Mouse (Mus musculus): ENCODE results near the gene Abcg4.

Gene Abcg4

DNA sequence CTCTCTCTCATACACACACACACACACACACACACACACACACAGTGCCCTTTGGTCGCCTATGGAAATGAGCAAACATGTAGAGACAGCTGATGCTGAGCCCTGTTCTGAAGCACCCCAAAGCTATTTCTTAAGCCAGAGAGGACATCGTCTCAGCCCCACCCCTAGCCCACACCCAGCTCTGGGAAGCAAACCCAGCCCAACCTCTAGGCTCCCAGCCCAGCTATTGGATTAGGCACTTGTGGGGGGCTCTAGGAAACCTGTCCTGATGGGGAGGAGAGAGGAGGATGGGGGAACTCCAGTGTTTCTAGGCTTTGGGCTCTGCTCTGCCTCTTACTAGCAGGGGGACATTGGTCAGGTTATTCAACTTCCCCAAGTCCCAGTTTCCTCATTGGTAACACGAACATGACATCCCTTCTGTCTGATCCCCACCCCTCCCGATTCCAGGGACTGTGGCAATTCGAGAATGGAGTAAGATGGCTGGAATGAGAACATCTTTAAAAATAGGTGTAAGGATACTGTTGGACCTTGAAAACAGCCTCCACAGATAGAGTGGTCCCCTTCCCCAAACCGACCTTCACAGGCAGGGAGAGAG lies 2.1 kb downstream of the Abcg4 start:
- no peak for DNase-seq (ENCODE audit: low read depth, low spot score)

GRCm38 (mm10) chr9:44283183-44283582 lies 5.2 kb downstream of the Abcg4 start:
- DNase-seq (ENCODE audit: low read depth, low spot score) = no peak

- DNase-seq (ENCODE audit: low read depth, low spot score) = no peak
These were observed 18.4 kb downstream of the Abcg4 start for GRCm38 (mm10) chr9:44269973-44270372.

DNA sequence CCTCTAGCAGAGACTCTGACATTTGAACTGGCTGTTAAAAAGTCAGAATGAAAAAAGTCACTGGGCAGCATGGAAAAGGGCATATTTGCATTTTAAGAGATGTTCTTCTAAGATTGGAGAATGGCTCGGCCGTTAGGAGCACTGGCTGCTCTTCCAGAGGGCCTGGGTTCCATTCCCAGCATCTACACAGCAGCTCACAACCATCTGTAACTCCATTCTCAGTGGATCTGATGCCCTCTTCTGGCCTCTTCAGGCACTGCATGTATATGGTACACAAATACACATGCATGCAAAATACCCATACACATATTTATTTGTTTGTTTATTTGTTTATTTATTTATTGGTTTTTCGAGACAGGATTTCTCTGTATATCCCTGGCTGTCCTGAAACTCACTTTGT lies 19.3 kb downstream of the Abcg4 start:
- no peak for DNase-seq (ENCODE audit: low read depth, low spot score)

- no peak for DNase-seq (ENCODE audit: low read depth, low spot score)
These were observed 20.0 kb downstream of the Abcg4 start, which contains the start of gene Nlrx1 for GRCm38 (mm10) chr9:44268432-44268831. Gene Nlrx1, minus strand, starts transcription at chr9:44268599.

DNA sequence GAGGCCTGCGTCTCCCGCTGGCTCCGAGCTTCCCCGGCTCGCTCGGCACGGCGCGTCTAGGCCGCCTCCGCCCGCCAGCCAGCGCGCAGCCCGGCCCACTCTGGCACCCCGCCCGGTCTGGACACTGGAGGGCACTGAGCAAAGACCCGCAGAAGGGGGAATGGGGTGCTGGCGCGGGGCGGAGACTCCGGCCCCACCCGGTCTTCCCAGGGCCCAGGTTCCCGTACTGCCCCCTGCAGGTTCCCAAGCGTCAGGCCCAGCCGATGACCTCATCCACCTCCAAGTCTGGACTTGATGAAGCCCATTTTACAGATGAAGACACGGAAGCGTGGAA lies 20.4 kb downstream of the Abcg4 start:
- DNase-seq (ENCODE audit: low read depth, low spot score) = no peak

GRCm38 (mm10) chr9:44267319-44268026 lies 20.9 kb downstream of the Abcg4 start:
- DNase-seq (ENCODE audit: low read depth, low spot score) = no peak

DNA sequence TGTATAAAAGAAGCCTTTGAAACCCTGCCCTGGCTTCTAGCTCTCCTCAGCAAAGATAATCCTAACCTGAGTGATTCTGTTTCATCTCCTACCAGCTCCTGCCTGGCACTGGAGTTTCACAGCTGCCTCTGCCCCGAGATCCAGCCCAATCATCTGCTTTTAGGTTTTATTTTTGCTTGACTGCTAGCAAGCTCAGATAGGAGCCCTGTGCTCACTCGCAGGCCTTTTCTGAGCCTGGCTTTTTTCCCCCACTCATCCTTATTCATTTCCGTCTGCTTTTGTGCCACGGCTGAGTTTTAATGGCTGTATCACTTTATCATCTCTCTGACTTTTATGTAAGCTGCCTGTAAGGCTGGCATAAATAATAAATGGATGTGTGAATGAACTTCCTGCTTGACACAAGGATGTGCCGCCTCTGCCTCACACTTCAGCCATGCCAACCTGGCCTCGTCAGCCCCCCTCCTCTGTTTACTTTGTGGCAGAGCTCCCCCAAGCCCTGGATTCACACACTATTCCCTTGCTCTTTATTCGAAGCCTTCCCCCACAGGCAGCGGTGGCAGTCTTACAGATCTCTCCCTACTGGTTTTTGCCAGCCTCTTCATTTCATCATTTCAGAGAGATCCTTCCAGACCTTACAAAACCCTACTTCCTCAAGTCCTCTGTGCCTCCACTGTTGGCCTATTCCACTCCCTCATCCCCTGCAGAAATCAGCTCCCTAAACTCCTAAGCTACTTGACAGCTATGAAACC lies 21.8 kb downstream of the Abcg4 start:
- DNase-seq (ENCODE audit: low read depth, low spot score) = no peak

DNA sequence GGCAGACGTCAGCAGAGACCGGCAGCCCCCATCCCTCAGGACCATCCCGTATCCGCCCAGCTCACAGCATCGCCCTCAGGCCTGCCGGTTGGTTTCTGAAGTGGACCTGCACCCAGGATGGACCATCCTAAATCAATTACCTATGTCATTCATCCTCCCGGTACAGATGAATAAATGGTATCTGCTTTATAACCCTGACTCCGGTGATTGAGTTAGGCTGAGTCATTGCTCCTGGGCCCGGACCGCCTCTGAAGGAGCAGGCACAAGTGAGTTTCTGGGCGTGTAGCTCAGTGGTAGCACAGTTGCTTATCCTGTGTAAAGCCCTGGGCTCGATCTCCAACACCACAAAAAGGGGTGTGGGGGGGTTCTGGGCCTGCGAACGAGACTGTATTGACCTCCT lies 27.0 kb downstream of the Abcg4 start:
- DNase-seq (ENCODE audit: low read depth, low spot score) = no peak

DNA sequence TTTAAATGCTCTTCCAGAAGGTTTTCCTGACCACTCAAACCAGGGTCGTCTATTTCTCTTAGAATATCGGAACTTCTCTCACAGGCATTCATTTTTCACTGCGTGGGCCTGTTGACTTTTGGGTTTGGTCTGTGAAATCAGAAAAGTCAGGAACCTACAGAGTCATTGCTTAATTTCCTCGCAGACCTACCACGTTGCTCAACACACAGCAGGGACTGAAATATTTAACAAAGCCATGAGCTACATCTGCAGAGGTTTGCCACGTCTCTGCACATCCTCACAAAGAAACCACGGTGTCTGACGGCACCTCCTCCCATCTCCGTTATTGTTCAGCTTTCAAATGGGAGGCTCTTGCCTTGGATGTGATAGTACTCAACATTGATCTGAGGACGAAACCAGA lies 29.4 kb downstream of the Abcg4 start:
- DNase-seq (ENCODE audit: low read depth, low spot score) = no peak

DNA sequence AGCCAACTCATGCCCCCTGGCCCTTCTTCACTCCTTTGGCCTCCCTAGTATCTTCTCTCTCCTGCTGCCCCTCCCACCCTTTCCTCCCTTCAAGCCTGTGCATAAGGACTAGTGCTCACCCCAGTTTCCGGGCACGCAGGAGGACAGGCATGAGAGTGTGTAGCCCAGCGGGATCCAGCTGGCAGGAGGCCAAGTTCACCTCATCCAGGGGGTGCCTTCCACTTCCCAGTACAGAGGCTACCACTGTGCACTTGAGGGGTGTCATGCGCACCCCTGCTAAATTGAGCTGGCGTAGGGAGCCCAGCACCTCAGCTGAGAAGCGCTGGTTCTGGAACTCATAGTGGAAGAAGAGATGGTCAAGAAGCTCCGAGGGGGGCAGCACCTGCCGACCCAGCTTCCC lies 32.2 kb downstream of the Abcg4 start:
- no peak for DNase-seq (ENCODE audit: low read depth, low spot score)

DNA sequence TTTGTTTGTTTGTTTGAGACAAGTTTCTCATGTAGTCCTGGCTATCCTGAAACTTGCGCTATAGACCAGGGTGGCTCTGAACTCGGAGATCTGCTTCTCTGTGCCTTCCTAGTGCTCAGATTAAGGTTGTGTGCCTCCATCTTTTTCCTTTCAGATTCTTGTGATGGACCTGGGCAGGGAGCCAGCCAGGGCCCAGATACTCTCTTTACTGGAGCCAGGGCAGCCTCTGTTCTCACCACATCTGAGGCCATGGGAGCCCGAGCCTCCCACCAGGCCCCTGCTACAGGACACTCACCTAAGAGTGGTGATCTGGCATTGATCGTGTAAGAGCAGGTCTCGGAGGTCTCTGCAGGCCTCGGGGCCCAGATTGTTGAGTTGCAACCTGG lies 33.3 kb downstream of the Abcg4 start:
- no peak for DNase-seq (ENCODE audit: low read depth, low spot score)

GRCm38 (mm10) chr9:44254508-44255135 lies 33.8 kb downstream of the Abcg4 start:
- DNase-seq (ENCODE audit: low read depth, low spot score) = no peak

GRCm38 (mm10) chr9:44253441-44253840 lies 35.0 kb downstream of the Abcg4 start:
- DNase-seq (ENCODE audit: low read depth, low spot score) = no peak

- no peak for DNase-seq (ENCODE audit: low read depth, low spot score)
These were observed 37.1 kb downstream of the Abcg4 start, which contains the start of gene Pdzd3 for GRCm38 (mm10) chr9:44251314-44251713. Gene Pdzd3, minus strand, starts transcription at chr9:44251471.

DNA sequence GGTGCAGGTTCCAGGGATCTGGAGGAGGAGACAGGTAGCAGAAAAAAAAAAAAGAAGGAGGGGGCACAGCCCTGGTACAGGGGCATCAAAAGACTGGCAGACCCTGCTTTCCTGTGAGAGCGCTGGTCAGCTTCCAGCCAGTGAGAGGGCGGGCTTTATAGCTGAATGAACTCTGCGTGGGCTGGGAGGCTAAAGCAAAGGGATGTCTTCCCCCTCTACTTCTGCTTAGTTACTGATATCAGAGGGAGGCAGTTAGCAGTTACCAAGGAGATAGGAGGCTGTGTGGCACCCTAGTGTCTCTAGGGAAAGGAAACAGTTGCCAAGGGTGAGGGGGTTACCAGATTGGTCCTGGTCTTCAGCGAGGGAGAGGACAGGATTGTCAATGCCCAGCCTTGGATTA lies 38.0 kb downstream of the Abcg4 start:
- DNase-seq (ENCODE audit: low read depth, low spot score) = no peak

GRCm38 (mm10) chr9:44249181-44250146 lies 39.0 kb downstream of the Abcg4 start:
- no peak for DNase-seq (ENCODE audit: low read depth, low spot score)

- DNase-seq (ENCODE audit: low read depth, low spot score) = no peak
These were observed 40.5 kb downstream of the Abcg4 start for GRCm38 (mm10) chr9:44247907-44248306.

- DNase-seq (ENCODE audit: low read depth, low spot score) = no peak
These were observed 44.8 kb downstream of the Abcg4 start for GRCm38 (mm10) chr9:44243621-44244020.

- DNase-seq (ENCODE audit: low read depth, low spot score) = no peak
These were observed 47.0 kb downstream of the Abcg4 start for GRCm38 (mm10) chr9:44241418-44241817.

DNA sequence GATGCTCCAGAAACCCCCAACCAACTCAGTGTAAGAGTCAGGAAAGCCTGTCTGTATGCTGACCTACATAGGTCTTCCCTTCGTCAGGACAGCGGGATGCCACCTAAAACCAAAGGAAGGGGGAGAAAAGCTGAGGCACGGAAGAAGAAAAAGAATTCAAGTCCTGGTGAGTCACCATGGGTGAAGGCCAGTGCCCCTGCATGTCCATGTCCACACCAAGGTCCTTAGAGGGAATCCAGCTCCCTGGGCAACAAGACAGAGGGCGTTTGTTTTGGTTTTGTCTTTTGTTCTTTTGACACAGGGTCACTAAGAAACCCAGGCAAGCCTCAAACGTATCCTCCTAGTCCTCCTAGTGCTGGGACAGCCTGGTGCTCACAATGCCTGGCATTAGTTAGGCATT lies 47.5 kb downstream of the Abcg4 start:
- DNase-seq (ENCODE audit: low read depth, low spot score) = no peak

Measured in retina, adult 2 months (tissue).